Mouse (Mus musculus): ENCODE data around the gene Nsfl1c.

The Nsfl1c gene

DNA sequence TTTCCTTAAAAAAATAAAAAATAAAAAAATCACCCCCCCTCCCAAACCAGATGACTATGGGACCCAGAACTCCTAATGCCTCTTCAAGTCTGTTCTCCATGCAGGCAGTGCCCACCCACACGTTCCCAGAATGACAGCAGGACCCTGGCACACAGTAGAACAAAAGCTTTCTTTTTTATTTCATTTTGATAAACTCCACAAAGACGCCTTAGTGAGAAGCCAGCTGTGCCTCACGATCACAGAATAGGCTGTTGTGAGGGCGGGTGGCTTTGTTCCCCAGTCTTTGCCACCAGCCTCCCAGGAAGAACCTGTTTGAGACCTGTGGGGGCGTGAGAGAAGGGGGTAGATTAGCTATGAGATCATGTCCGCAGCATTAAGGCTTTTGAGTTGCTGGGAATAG, 50.7 kb downstream of the Nsfl1c start:
- DNase-seq: no peak

DNA sequence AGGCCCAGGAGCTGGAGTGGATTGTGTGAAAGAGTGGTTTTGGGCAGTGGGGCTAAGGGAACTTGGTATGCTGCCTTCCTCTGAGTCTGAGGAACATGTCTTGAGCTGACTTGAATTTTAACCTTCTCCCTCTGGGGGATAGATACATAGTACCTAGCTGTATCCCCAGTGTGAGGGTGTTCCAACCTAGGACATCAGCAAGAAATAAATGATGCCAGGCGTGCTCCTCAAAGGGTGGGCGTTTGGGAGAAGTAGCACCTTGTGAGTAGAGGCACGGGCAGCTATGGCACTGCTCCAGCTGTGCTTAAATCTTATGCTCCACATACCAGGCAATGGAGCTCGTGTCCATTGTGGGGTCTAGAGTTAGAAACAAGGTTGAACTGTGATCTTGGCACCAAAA, 52.6 kb downstream of the Nsfl1c start:
- DNase-seq: no peak

DNA sequence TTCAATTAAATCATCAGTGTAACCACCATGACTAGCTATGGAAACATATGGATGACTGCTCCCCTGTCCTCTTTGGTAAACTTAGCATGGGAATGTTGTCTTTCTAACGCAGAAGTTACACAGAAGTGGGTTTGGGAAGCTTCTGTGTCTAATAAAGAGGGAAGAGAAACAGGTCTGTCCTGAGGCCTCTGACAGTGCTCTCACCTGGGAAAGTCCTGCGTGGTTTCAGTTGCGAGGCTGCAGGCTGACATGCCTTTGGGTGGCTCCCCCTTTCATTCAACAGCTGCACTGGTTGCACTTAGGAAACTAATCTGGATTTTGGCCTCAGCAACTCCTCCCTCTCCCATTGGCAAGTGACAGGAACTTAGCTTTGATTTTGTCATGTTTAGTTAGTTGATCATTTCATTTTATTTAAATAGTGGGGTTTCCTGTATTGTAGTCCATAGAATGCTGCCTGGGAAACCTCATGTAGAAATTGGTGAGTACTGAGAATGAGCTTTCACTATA, 55.7 kb downstream of the Nsfl1c start:
- DNase-seq: no peak

All from kidney, adult 18-20 months (tissue).